Mouse (Mus musculus): Measurements from ENCODE around the gene Rbfox2.
A peak's percentile ranks its signal among the peaks of the same experiment; 100 is the strongest.

GRCm38 (mm10) chr15:77342005-77342404 is 35.2 kb upstream of the Rbfox2 start:
- TF ChIP-seq CTCF (conservative IDR thresholded peaks at IDR 0.05 in 1 of 2, IDR thresholded peaks at IDR 0.05 in 1 of 2; ENCODE audit: low read depth in 2 of 2, low read length in 2 of 2) (peak in 1 of 2 experiments; percentile 51; a peak in 2 of 4 replicates), NELFE (IDR thresholded peaks at IDR 0.05; ENCODE audit: low read depth, low read length) (no peak), ZMIZ1 (IDR thresholded peaks at IDR 0.05; ENCODE audit: low read depth, low read length) (no peak), EP300 (IDR thresholded peaks at IDR 0.05; ENCODE audit: low read length) (no peak), JUND (conservative IDR thresholded peaks at IDR 0.05; ENCODE audit: low read depth, low read length) (no peak), TBP (conservative IDR thresholded peaks at IDR 0.05; ENCODE audit: low read depth, low read length) (no peak)
